Mouse (Mus musculus): ENCODE measurements around the gene Zbtb12. TPM values are rescaled to one million over a fixed set of nuclear protein-coding genes. Genes with fewer than 3 reads are reported as not detected.
"Not testable (repeated sequence)": the region's sequence is repeated elsewhere in the genome, so short reads cannot be mapped to it uniquely, and the experiment has no call there.

Zbtb12 gene
- 10 to 100 TPM; 13.5 to 17.8 TPM for total RNA-seq (2021)
- long read RNA-seq, experiment 1, partial matches to known transcripts = 1 of 7 reads
- long read RNA-seq, experiment 1, other reads (novel, unspliced or antisense) = 4 of 7 reads
- long read RNA-seq, experiment 2, partial matches to known transcripts = 0 of 2 reads
- long read RNA-seq, experiment 2, other reads (novel, unspliced or antisense) = 2 of 2 reads

GRCm38 (mm10) chr17:34879336-34879879, at the start of gene Zbtb12:
TSS of gene Zbtb12 (plus strand) at chr17:34879483.
- no peak for DNase-seq

DNA sequence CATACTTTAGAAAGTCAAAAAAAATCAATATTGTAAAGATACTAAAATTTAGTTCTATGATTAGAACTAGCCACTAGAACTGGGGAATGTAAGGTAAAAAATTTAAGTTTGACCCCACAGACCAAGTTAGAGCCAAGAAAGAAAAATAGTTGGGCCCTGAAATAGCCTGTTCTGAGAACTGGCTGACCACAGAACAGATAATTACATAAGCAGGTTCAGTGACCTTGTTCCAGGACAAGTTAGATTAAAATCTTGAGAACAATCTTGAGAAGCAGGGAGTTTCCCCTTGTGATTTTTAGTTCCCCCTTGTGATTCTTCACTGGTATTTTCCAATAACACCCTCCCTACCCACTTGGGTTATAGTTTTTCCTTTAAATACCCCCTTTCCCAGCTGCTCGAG, 48.5 kb upstream of the Zbtb12 start:
- not testable (repeated sequence) for DNase-seq

GRCm38 (mm10) chr17:34836155-34836855, 43.0 kb upstream of the Zbtb12 start:
- no peak for DNase-seq

DNA sequence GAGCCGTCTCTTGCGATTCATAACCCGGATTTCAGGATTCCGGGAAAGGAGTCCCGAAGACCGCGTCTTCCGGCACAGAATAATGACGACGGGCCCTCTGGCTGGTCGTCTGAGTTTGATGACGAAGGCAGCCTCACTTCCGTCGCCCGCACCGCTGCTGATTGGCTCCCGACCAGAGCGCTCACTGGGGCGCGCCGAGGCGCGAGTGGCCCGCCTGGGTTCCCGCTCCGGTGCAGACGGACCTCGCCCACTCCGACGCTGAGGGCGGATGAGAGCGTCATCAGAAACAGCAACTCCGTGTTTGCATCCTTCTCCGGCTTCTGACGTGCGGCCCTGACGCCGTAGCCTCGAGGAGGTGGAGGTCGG, 42.4 kb upstream of the Zbtb12 start, which contains the start of the genes Stk19 and Dxo:
TSS of gene Stk19 (minus strand) at position 90 of the 366 bp plus-strand sequence.
TSS of gene Dxo (plus strand) at position 164 of the 366 bp plus-strand sequence.
- DNase-seq = peak; percentile 98

DNA sequence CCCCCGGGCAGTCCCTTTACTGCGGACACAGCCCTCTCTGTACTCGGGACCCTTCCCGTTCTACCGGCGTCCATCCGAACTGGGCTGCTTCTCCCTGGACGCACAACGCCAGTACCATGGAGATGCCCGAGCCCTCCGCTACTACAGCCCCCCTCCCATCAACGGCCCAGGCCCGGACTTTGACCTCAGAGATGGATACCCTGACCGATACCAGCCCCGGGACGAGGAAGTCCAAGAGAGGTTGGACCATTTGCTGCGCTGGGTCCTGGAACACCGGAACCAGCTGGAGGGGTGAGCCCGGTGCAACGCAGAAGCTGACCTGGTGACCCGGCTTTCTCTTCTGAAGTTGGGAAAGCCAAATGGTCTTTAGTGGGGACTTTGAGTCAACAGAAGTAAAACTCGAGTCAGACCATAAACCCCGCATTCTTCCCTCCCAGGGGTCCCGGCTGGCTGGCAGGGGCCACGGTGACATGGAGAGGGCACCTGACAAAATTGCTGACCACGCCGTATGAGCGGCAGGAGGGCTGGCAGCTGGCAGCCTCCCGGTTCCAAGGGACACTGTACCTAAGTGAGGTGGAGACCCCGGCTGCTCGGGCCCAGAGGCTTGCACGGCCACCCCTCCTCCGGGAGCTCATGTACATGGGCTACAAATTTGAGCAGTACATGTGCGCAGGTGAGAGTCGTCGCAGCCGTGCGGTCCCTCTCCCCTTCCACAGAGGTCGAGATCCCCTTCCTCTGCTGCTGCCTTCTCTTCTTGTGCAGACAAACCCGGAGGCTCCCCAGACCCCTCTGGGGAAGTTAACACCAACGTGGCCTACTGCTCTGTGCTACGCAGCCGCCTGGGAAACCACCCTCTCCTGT, 41.6 kb upstream of the Zbtb12 start:
- peak; percentile 25 for DNase-seq

DNA sequence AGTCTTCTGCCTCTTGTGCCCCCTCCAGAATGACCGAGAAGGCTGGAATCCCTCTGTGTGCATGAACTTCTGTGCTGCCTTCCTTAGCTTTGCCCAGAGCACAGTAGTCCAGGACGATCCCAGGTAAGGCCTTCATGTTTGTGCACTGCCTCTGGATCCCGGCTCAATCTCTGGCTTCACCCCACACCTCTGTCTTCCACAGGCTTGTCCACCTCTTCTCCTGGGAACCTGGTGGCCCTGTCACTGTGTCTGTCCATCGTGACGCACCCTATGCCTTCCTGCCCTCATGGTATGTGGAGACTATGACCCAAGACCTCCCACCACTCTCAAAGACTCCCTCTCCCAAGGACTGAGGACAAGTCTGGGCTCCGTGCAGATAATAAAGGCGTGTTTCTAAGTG, 40.5 kb upstream of the Zbtb12 start:
- no peak for DNase-seq

DNA sequence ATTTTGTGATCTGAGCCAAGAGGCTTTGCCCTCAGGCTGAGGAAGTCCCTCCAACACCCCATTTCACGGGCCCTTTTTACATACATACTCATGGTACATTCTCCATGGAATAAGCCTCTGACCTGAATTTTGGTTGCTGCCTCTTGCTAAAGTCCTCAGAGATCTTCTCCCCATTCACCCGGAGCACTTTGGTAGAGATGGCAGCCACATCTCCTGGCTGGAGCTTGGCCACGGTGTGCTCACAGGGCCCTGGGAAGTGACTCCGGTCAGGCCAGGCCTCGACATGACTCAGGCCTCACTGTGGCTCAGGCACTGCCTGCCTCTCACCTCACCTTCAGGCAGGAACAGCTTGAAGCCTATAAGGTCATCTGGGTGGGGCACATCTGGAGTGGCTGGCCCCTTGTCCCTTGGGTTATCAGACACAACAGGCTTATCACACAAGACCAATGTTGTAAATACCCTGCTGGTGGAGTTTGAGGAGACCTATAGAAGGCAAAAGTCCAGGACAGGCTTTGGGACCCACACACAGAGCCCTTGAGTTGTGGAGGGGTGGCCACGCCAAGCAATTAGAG, 38.5 kb upstream of the Zbtb12 start:
- peak; percentile 28 for DNase-seq

- DNase-seq = no peak
Observed at GRCm38 (mm10) chr17:34844884-34845283, 34.4 kb upstream of the Zbtb12 start.

DNA sequence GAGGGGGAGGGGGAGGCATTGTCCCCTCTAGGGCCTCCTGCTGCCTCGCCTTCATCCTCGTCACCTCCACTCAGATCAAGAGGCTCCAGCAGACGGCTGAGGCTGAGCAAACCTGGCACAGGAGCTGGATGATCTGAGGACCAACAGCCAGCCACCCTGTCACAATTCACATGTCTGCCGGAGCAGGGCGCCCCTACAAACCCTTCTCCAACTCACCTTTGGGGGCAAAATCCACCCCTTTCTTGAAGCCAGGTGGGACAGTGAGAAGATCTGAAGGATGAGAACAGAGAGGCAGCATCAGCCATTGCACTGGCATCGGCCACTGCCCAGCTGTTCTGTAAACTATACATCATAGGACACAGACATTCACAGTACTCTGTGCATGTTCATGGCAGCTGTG, 32.1 kb upstream of the Zbtb12 start:
- no peak for DNase-seq

DNA sequence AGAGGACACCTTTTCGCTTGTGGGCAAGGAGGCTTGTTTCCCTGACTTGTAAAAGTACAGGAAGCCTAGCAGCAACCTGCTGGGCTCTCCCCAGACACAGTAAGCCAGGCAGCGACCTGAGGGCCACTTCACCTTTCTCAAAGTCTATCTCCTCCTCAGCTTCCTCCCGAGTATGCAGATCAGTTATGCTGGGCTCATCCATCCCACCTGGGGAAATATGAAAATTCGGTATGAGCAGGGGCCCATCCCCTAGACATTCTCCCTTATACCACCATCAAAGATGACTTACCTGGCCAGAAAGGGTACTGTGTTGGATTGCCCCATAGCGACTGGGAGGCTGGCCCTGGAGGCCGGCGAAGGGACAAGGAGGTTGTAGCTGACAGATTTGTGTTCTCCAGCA, 31.7 kb upstream of the Zbtb12 start:
- DNase-seq = no peak

DNA sequence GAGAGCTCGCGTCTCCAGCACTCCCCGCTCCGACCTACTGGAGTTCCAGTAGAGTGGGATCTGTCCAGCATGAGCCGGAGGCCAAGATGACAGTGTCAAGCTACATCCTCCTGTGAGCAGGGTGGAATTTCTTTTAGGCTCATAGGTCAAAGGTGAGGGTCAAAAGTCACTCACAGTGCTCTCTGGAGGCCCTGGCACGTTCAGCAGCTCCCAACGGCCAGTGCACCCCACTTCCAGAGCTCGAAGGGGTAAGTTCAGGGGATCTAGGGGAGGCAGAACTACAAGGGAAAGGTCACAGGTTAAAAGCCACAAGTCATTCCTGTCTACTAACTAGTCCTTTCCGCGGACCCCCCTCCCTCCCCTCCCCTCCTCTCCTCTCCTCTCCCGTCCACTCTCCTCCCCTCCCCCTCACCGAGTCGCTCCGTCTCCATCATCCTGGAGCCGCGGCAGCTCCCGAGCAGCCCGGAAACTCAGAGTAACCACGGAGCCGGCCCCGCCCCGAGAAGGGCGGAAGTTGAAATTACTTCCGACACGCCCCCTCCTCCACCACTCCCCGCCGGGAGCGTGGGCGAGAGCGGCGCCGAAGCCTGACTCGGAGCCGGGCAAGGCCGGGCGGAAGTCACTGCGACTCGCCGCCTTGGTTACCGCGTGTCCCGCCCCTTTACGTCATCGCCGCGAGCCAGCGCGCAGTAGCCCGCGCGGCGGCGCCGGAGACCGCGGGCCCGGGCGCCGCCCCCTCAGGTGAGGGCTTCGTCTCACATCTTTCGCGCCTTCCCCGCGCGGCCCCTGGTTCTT, 29.4 kb upstream of the Zbtb12 start, which contains the start of the genes Skiv2l and Nelfe:
TSS of gene Skiv2l (minus strand) at position 489 of the 795 bp plus-strand sequence.
TSS of gene Nelfe (plus strand) at position 670 of the 795 bp plus-strand sequence.
- DNase-seq = peak; percentile 99

GRCm38 (mm10) chr17:34850517-34851125, 28.7 kb upstream of the Zbtb12 start:
- DNase-seq = no peak

DNA sequence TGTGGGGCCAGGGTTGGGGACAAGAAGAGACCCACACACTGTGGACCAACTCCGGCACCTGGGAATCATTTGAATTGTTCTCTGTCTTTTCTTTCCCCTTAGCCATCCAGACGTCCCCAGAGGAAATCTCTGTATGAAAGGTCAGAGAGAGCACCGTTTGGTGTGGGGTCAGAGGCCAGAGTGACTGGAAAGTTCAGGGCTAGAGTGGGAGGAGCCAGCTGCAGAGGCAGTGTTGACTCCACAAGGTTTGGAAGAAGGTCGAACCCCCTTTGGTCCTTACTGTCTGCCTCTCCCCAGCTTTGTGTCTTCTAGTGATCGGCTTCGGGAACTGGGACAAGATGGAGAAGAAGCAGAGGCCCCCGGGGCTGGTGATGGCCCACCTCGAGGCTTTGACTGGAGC, 25.8 kb upstream of the Zbtb12 start:
- no peak for DNase-seq

DNA sequence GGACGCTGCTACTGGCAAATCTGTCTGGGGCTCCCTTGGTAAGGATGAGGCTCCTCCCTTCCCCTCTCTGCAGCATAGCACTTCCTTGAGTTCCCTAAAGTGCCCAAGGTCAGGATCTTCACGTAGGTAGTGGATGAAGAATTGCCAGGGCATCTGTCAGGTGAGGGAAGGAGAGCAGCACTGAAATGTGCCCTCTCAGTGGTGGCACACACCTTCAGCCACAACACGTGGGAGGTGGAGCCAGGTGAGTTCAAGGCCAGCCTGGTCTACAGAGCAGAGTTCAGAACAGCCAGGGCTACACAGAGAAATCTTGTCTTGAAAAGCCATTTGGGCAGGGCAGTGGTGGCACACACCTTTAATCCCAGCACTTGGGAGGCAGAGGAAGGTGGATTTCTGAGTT, 24.5 kb upstream of the Zbtb12 start:
- DNase-seq = no peak

- DNase-seq = peak; percentile 75
Observed at GRCm38 (mm10) chr17:34855825-34856224, 23.5 kb upstream of the Zbtb12 start.

GRCm38 (mm10) chr17:34858670-34859069, 20.6 kb upstream of the Zbtb12 start:
- DNase-seq = no peak

GRCm38 (mm10) chr17:34860514-34860913, 18.8 kb upstream of the Zbtb12 start:
- no peak for DNase-seq

DNA sequence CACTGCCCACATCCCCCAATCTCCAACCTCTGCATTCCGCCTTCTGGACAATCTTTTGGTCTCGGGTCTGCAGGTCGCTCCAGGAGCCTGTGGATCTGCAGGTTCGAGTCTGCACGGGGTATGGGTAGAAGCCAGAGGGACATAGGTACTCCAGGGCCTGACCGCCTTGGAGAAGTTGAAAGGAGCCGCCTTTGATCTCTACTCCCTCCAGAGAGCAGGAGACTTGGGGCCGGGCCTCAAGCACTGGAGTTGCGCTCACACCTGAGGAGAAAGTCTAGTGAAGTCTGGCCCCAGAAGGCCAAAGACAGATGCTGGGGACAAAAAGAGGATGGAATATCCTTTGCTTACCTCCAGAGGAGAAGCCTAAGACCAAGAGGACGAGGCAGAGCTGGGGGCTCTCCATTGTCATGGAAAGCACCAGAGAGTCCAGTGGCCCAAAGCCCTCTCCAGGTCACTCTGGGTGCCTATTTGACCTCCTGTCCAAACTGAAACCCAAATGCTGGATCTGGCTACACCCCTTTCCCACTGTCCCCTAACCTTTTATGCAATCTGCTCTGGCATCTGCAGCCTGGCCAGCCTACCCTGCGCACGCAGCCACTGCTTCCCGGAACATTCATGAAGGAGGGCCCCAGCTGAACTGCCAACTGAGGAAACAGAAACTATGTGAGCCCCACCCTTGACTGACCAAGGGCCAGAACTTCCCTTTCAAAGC, 17.4 kb upstream of the Zbtb12 start:
- no peak for DNase-seq

DNA sequence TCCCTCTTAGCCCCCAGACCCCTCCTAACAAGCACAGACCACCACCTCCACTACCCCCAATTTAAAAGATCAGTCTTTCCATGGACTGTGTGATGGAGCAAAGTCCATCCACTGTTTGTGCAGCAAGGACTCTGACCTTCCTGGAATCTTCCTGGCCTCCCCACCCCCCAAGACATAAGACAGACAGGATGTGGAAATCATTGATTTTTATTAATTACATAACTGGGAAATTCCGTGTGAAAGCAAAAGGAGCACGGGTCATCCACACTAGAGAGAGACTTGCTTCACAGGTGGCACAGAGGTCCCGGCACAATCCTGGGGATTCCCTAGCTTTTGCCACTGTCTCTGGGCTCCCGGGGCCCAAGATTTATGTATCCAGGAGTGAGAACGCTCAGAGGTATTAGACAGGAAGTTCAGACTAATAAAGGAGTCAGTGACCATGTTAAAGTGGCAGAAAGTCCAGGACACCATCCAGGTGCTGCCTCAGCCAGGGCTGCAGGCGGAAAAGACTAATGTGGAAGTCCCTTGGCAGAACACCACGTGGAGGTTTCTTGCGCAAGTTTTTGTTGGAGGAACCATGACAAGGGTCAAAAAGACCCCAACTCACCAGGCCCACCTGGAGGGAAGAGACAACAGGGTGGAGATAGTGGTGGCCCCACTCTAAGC, 16.7 kb upstream of the Zbtb12 start, which contains the start of gene Cfb:
TSS of gene Cfb (minus strand) at position 103 of the 666 bp plus-strand sequence.
- DNase-seq = no peak

Measured in adrenal gland, postnatal 10 days (tissue).